Mouse (Mus musculus): ENCODE measurements around the gene Btrc.

Gene Btrc

DNA sequence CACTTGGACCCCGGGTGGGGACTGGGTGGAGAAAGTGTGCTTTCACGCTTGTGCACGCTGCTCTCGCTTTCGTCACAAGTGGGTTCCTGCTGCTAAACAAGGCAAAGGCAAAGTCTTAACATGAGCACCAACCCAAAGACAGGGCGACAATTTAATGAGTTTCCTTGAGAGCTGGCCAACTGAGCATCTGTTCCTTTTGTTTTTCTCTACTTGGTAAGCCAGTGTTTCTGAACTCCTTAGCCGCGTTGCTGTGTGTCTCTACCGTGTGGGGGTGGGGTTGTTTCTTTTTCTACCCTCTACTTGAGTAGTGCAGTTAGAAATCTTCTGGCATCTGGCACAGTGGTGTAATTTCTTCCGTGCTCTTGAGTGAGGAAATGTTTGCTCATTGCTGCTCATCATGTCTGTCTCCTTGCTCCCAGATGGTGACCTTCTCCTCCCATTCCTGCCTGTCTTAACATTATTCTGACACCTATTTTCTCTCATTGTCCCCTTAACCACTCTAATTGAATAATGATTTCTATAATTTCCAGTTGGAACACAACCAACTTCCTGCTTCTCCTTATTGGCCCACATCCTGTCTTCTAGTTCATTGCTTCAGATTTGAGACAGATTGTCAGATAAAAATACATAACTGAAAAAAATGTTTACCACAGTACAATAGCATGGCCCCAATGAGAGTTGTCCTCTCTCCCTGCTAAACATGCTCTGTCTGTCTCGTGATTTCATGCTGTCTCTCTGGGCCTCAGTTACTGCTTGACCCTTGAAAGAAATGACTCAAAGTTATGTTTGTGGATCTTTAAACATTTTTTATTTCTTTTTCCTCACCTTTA, 109.4 kb downstream of the Btrc start:
- DNase-seq (ENCODE audit: low read depth, low spot score), result no peak

DNA sequence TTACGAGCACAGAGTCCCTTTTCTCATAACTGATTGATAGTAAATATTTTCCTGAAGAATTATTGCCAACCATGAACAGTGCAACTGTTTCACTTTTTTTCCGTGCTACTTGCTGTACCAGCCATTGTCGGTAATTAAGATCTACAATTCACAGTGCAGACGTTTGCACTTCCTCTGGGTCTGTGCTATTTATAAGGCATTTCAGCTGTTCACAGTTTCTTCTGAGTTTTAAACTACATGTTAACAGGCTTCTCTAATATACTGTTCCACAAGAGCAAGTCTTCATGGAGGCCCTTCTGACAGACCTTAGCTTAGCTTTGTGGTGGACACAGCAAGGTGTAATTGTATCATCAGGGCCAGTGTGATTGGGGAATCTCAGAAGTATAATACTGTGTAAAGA, 111.2 kb downstream of the Btrc start:
- DNase-seq (ENCODE audit: low read depth, low spot score), result no peak

DNA sequence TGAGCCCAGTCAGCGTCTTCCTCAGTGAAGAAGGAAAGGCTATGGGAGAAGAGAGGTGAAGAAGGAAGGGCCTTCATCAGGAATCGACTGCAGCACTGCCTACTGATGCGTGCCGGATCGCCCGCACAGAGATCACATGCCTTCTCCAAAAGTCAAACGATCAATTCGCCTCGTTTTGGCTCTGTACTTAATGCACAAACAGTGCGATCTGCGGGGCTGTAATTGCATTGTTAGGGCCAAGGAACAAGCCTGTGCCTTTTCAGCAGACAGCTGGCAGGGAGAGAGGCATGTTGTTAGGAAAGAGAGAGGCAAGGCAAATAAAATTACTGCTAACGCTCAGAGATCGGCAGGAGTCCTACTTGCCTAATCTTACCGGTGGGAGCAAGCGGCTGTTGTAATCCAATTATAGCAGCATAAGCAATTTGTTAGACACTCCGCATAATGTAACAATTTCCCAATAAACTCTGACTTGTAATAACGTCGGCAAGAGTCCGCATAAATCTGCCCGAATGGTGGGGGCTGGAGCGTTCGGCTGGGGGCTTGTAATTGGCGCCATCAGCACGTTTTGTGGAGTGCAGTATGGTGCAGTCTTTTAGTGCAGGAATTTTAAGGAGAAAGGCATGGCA, 112.5 kb downstream of the Btrc start:
- no peak for DNase-seq (ENCODE audit: low read depth, low spot score)

DNA sequence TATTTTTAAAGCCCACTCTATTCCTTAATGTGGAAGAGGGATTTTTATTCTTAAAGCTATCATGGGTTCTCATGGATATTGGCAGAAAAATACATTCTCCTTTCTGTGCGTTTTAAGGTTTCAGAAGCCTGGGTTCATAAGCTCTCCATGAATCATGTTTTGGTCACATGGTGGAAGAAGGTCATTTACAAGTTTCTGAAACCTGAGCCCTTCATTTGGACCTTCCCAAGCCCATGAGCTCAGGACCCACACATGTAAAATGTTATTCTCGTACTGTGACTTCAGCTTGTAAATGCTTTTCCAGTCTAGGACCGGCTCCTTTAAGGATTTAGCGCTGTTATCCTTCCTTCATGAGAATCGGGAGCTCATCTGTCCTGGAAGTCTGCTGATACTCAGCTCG, 116.0 kb downstream of the Btrc start:
- no peak for DNase-seq (ENCODE audit: low read depth, low spot score)

DNA sequence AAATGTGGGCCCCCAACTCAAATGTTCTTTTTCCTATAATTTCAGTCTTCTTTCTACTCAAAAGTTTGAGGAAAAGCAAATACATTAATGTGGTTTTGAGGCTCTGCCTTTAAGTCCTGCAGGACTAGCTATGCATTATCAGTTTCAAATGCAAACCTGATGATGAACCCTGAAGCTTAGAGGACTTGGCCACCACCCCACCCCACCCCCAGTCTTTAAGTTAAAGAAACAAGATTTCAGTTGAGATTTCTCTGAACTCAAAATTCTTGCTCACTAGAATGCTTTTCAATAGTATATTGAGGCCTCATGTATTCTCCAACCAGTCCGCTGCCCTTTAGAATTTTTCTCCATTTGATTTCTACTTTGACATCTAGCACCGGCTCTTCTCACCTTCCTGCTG, 117.0 kb downstream of the Btrc start:
- no peak for DNase-seq (ENCODE audit: low read depth, low spot score)

DNA sequence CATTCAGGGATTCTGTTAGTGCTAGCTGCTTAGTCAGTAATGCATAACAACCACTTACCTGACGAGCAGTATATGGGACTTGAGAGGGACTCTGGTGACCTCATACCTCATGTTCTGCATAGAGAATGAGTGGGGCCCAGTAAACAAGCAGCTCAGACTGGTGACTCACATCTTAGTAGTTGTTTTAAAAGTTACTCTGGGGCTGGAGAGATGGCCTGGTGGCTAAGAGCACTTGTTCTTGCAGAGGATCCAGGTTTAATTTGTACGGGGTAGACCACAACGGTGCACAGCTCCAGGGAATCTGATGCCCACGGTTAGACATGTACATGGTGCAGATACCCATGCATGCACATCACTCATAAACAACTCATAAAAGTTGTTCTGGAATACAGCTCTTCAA, 117.4 kb downstream of the Btrc start:
- no peak for DNase-seq (ENCODE audit: low read depth, low spot score)

DNA sequence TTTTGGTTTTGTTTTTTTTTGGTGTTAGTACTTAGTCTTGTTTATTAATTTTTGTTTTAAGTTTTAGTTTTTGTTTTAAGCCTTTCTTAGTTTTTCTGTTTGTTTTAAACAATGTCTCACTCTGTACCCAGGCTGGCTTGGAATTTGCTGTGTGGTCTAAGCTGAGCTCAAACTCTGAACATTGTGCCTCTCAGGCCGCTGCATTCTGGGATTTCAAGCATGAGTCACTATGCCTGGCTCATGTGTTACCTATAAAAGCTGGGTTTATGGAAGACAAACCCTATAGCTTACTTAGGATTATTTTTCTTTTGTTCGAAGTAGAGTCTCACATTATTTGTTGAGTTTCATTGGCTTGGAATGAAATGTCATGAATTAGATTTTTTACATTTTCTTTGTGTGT, 119.9 kb downstream of the Btrc start:
- DNase-seq (ENCODE audit: low read depth, low spot score), result no peak

DNA sequence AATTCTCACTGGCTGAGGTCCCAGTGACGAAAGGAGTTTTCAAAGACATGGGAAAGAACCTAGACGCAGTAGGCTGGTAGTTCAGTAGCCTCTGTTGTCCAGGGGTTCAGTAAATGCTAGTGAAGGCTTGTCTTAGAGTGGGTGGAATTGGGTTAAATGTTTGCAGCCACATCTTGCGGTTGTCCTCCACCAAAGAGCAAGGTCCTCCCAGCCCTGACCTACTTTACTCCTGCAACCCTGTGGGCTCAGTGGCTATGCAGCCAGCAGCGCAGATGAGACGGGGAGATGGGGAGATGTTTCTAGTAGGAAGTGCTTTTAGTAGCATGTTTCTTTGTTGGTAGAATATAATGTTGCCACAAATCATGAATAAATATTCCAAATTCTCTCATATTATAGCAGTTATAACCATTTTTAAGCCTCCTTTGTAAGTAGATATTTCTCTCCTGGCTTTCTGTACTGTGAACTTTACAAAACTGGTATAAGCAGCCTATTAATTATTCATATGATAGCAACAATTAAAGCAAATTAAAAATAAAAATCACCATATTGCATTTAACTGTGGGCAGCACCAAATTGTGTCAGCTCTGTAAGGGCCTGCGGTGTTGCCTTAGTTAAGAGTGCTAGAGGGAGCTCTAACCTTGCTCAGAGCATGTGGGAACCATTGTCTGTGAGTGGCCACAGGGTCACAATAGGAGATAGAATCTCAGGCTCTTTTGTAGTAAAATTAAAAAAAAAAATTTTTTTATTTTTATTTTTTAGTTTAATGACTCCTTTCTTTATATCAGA, 122.9 kb downstream of the Btrc start:
- DNase-seq (ENCODE audit: low read depth, low spot score), result no peak

DNA sequence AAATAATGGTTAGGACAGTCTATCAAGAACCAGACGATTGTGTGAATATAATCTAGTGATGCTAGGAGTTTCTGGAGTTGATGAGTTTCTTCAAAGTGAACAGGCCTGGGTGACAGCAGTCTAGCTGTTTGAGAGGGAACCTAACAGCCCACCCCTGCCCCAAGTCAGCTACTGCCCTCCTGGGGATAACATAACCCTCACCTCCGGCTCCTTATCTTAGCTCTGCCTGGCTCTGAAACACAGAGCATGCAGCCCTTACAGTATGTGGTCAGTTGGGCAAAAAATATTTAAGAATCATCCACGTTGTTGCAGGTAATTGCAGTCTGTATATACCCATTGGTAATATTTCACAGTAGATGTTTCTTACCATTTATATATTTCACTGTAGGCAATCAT, 123.5 kb downstream of the Btrc start:
- DNase-seq (ENCODE audit: low read depth, low spot score), result no peak

DNA sequence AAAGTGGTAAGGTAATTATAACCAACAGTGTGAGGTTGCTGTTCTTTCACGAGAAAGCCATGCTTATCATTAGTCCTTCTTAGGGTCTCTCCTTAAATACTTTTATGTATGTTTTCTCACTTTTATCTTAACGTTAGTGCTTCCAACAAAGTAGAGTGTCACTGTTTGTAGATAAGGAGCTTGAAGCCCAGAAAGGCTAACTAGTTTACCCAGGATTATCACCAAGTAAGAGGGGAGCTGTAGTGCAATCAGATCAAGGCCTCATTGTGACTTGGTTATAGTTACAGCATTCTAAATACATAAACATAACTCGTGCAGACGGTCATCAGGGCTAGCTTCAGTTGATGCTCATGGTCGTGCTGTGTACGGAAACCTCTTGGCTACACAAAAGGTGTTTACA, 126.4 kb downstream of the Btrc start:
- DNase-seq (ENCODE audit: low read depth, low spot score), result no peak

DNA sequence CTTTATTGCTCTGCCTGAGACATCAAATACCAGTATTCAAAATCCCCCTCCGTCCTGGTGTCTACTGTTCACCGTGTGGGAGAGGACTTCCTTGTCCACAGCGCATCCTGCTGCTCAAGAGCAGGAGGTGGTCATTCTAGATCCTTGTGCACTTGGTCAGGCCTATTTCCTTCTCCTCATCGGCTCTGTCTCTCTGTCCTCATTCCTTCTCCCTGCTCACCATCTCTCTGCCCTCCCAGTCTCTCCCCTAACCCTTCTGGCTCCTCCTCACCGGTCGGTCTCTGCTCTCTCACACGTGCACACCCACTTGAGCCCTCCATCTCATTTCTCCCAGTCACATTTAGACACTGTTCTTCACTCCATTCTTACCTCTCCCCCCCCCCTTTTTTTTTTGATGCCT, 127.7 kb downstream of the Btrc start:
- no peak for DNase-seq (ENCODE audit: low read depth, low spot score)

DNA sequence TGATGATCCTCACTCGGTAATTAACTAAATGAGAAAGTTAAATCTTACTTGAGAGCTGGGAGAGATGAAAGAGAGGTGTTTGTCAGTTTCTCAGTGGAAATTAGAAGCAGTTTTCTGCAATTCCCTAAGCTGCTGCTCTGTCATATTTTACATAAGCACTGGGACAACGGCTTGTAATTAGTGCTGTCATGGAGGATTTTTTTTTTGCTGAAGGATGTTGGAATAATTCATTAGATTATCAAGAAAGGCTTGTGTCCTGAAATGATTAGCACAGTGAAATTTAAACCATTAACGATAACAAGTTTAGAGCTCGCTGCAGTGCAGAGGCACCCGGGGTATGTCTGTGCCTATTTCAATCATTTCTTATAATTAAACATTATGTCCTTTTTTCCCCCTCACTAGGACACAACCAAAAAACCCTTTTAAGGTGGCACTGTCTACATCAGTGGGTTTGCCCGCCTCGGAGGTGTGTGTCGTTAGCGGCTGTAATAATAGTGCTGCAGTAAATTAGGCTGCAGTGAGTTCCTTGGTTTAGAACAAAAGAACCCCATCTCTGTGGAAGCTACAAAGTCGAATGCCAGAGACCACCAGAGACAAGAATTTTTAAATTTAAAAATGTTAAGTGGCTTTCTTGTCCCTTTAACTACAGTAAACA, 130.7 kb downstream of the Btrc start:
- no peak for DNase-seq (ENCODE audit: low read depth, low spot score)

DNA sequence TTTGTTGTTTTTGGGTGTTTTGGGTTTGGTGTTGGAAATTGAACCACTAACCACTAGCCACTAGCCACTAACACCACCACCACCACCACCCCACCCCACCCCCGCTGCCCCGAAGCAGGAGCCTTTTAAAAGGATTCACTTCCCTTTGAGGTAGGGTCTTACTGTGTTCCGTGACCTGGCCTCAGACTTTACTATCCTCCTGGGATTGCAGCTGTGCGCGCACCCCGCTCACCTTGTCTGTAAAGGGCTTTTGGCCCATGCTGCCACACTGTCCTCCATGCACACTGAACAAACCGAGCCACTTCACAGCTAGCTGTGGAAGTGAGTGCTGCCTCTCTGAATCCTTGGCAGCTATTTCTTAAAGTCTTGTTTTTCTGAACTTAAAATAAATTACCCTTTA, 141.9 kb downstream of the Btrc start:
- DNase-seq (ENCODE audit: low read depth, low spot score), result no peak

DNA sequence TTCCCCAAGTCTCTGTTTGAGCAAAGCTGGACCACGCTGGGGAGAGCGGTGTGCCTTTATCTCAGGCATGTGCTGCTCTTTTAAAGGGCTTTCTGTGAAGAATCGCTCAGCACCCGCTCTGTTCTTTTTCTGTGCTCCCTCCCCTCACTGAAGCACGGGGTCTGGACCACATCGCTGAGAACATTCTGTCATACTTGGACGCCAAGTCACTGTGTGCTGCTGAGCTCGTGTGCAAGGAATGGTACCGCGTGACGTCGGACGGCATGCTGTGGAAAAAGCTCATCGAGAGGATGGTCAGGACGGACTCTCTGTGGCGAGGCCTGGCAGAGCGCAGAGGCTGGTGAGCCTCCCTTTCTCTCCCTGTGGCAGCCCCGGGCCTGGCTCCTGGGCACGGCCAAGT, 144.0 kb downstream of the Btrc start:
- no peak for DNase-seq (ENCODE audit: low read depth, low spot score)

DNA sequence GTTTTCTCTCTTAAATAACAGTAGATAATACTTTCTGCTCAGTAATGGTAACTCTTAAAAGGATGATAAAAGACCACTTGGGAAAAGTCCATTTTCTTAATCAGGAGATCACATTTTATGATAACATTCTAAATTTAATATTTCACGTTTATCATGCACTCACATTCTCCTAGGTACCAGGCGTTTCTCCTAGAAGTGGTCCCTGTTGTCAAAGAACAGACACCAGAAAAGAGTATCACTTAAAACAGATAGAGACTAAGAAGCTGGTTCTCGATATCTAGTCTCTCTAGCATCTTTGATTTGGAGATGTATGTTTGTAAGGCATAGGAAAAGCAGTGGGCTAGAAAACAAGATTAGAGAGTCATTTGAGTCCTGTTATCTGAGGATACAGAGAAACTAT, 147.1 kb downstream of the Btrc start:
- no peak for DNase-seq (ENCODE audit: low read depth, low spot score)

DNA sequence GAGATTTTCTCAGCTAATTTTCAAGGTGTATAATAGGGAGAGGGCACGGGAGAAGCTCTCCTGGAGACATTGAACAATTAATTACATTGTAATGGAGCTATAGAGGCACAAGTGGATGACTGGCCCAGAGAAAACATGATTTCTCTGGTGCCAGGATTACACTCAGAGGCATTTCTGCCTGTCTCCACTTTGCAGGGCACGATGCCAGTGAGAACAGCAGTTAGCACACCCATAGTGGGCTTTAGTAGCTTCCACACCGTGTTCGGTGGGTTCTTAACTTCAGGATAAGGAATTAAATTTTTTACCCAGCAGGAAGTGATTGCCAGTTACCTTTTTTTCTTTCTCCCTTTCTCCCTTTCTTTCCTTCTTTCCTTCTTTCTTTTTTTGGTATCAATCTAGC, 147.9 kb downstream of the Btrc start:
- DNase-seq (ENCODE audit: low read depth, low spot score), result no peak

DNA sequence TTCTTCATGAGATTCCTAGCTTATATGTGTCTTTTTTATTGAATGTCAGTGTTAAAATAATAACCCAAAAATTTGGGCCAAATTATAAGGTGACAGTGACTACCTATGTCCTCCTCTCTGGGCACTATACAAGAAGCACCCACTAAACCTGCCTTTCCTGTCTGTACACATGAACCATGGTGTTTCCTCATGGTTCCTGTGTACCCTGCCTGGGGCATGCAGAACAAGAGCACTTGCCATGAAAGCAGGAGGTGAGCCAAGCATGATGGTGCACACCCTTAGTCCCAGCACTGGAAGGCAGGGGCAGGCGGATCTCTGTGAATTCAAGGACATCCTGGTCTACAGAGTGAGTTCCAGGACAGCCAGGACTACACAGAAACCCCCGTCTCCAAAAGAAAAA, 151.8 kb downstream of the Btrc start:
- DNase-seq (ENCODE audit: low read depth, low spot score), result no peak

DNA sequence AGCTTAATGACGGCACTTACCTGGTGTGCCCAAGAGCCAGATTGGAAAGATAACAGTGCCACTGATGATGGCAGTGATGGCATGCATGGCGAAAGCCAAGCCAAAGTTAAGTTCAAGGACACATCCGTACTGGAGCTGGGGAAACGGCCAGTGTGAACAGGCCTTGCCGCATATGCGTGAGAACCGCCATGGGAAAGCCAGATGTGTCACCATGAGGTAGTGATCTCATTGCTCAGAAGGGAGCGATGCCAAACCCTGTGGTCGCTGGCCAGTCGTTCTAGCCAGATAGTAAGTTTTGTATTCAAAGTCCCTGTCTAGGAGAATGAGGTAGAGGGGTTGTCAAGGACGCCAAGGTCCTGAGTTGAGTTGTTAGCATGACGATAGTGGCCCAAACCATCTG, 152.7 kb downstream of the Btrc start:
- DNase-seq (ENCODE audit: low read depth, low spot score), result no peak

DNA sequence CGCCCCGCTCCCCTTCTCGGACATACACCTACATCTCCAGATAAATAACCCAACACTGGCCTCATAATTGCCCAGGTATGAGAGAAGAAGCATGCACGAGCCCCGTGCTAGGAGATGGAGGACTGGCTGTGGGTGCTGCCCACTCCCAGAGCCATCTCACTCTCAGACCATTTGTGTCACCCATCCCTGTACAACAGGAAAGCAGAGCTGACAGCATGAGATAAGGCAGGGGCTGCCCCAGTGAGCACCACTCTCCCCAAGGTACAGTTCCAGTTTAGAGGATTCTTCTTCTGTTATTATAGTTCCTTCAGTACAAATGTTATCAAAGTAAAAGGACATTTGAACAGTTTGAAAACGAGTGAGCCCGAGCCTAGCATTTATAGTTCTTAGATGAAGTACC, 163.8 kb downstream of the Btrc start:
- DNase-seq (ENCODE audit: low read depth, low spot score), result no peak

DNA sequence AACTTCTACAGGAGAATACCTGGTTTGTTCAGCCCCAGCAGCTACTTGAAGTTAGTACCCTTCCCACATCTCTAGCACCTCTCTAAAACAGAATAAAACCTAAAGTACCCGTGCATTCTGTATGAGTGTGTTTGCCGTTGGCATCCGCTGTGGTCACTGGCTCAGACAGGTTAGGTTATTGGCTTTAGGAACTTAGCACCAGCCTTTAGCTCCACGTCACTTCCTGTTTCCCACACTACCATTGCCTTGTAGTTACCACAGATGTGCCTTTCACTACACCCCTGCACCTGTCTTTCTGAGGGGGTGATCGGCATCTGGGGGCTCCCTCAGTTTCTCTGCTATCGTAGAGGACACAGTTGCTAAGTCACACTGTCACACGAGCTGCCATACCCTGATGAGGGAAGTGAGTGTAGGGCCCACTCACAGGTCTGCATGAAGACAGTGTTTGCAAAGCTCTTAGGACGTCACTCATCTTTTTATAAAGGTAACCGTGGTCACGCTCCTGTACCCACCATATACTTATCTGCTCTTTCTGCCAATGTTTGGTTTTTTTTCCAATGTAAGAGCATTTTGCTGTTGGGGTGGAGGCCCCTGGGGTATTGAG, 164.5 kb downstream of the Btrc start:
- no peak for DNase-seq (ENCODE audit: low read depth, low spot score)

DNA sequence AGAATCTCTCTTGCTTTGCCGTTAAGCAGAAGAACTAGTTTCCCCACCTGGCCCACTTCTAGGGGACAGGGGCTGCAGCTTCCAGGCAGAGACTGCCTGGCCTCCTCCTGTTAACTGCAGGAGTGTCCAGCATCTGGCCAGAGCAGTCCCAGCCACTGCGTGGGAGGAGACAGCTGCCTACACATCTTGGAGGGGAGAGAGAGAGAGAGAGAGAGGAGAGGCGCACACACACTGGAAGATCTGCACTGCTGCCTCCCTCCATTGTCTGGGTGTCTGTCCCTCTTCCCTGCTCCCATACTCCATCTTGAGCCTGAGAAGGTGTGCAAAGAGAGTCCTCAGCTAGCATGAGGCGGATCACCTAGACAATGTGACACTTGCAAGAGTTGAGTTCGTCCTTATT, 165.8 kb downstream of the Btrc start:
- DNase-seq (ENCODE audit: low read depth, low spot score), result no peak
